Mouse (Mus musculus) forebrain, embryonic 12.5 days (tissue): Measurements from ENCODE around the gene Pml. TPM values are rescaled to one million over a fixed set of nuclear protein-coding genes. Genes with fewer than 3 reads are reported as not detected.
A peak's percentile ranks its signal among the peaks of the same experiment; 100 is the strongest.

ENCODE experiments used
- ATAC-seq: fragments of 200-750 bp; cut with Nextera tagmentation; 2 replicates; pipeline ENCODE4 v1.8.0; 2017; ENCODE audit warnings: moderate TSS enrichment; ENCODE audit not compliant: low FRiP score
- H3K27ac ChIP-seq: fragments of 300-500 bp; sonication (generic); 2 replicates; pipeline ENCODE4 v1.5.1; 2016; ENCODE audit warnings: mild to moderate bottlenecking
- H3K27me3 ChIP-seq: fragments of 300-500 bp; sonication (generic); 2 replicates; pipeline ENCODE4 v1.6.1; 2016; ENCODE audit warnings: mild to moderate bottlenecking
- H3K36me3 ChIP-seq: fragments of 300-500 bp; sonication (generic); replicated peaks from 2 replicates; pipeline ENCODE4 v1.6.1; 2016; ENCODE audit warnings: mild to moderate bottlenecking
- H3K4me1 ChIP-seq: fragments of 300-500 bp; sonication (generic); 2 replicates; pipeline ENCODE4 v1.6.1; 2016
- H3K4me2 ChIP-seq: fragments of 300-500 bp; sonication (generic); 2 replicates; pipeline ENCODE4 v1.6.1; 2016; ENCODE audit warnings: mild to moderate bottlenecking, moderate library complexity
- H3K4me3 ChIP-seq: fragments of 300-500 bp; sonication (generic); replicated peaks from 2 replicates; pipeline ENCODE4 v1.5.1; 2016; ENCODE audit warnings: mild to moderate bottlenecking
- H3K9ac ChIP-seq: fragments of 300-500 bp; sonication (generic); 2 replicates; pipeline ENCODE4 v1.6.1; 2016; ENCODE audit warnings: mild to moderate bottlenecking
- H3K9me3 ChIP-seq: fragments of 300-500 bp; sonication (generic); 2 replicates; pipeline ENCODE4 v1.6.1; 2016
- whole genome bisulfite sequencing: fragments of 180-500 bp; shearing (Covaris S2); methylation state at CpG from one replicate; pipeline ENCODE4 v1.1.7; 2016; 5-methylcytosine and 5-hydroxymethylcytosine counted together
- polyA plus RNA-seq: library from polyadenylated mRNA; unstranded; fragments of >200 nt; fragmentation: Nextera tagmentation; extraction: Ambion mirVana; gene quantifications from 2 replicates; pipeline ENCODE4 v1.2.1, GENCODE M21; 2016

The Pml gene
- polyA plus RNA-seq, 1 experiment from 2014 or later = 11.1 TPM

DNA sequence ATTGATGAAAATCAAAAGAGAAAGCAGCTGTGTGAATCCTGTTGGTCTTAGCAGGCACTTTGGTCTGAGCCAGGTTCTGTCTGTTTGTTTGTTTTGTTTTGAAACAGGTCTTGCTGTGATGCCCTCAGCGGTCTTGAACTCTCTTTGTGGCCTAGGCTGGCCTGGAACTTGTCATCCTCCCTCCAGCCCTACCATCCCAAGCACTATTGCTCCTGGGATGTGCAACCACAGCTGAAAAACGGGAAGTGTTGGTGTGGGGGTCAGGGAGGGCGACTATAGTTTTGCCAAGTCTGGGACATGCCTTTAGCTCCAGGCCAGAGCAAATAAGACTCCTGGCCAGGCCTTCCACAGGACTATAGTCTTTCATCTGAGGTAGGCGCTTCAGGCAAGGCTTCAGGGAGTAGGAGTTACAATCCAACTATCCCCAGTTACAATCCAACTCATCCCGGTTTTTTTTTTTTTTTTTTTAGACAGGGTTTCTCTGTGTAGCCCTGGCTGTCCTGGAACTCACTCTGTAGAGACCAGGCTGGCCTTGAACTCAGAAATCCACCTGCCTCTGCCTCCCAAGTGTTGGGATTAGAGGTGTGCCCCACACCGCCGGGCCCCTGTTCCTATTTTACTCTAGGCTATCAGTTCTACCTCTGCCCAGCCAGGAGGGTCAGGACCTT, 706 bp downstream of the Pml start:
- H3K4me3 ChIP-seq = peak overlapping the region; percentile 44
- no peaks in the 10 kb centered on the region for H3K9me3 ChIP-seq
- no peak overlapping the region for H3K27ac ChIP-seq
- no peak for ATAC-seq
- H3K27me3 ChIP-seq = no peaks in the 10 kb centered on the region
- H3K4me1 ChIP-seq = peaks cover 36% of the 10 kb centered on the region
- H3K36me3 ChIP-seq = no peaks in the 10 kb centered on the region
- WGBS = 50% methylated on average over 7 of the region's 7 CpGs
- peak overlapping the region; percentile 63 for H3K9ac ChIP-seq
- peak overlapping the region; percentile 67 for H3K4me2 ChIP-seq

DNA sequence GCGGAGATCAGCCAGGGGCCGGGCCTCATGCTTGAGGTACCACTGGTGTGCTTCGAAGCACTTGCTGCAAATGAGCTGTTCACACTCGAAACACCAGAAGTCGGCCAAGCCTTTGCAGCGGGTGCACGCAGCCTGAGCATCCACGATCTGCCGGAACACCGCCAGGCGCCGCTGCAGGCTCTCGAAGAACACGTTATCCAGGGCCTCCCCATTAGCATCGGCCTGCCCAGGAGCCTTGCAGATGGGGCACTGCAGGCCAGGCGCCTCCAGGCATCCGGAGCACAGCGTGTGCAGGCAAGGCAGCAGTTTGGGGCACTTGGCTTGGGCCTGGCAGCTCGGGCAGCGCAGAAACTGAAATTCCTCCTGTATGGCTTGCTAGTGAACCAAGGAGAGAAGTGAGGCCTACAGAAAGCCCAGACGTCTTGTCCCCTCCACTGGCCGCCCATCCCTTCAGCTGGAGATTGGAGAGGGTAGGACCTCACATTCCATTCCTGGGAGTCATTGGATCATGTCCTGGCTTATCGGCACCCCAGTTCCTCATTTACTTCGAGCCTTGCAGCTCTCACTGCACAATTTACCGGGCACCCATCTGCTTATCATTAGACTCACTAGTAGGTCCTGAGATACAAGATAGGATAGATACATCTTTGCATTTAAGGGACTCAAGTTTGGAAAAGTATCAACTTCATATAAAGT, 2.4 kb downstream of the Pml start:
- 15% methylated on average over 25 of the region's 25 CpGs for WGBS
- Histone ChIP-seq H3K36me3 (no peaks in the 10 kb centered on the region), H3K27ac (peak overlapping the region; percentile 50; the same call in 1 of the 2 replicates), H3K9me3 (no peaks in the 10 kb centered on the region), H3K4me2 (peak overlapping the region; percentile 47), H3K9ac (peak overlapping the region; percentile 50), H3K4me3 (peak overlapping the region; percentile 25), H3K27me3 (no peaks in the 10 kb centered on the region), H3K4me1 (peaks cover 37% of the 10 kb centered on the region)
- peak; percentile 83 for ATAC-seq

DNA sequence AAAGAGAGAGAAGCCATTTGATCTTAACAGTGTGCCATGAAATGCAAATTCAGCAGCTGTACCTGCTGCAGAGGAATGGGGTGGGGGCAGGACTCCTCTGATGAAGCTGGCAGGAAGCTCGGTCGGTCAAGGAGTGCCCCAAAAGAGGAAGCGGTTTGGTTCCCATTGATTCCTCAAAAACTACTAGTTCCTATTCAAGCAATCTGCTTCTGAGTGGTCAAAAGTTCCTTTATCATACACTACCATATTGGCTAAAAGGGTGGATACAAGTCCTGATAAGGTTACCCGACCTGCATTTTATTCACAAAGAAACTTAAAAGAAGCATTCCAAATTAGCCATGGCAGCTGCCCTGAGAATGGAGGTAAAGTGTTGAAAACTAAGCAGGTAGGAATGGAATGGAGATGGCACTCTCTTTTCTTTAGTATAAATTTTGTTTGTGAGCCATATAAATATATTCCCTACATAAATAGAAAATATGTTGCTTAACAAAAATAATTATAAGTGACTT, 3.4 kb downstream of the Pml start:
- H3K36me3 ChIP-seq = no peaks in the 10 kb centered on the region
- no peak overlapping the region for H3K9ac ChIP-seq
- no peak overlapping the region for H3K4me2 ChIP-seq
- H3K9me3 ChIP-seq = no peaks in the 10 kb centered on the region
- no peak overlapping the region for H3K4me3 ChIP-seq
- H3K27me3 ChIP-seq = no peaks in the 10 kb centered on the region
- ATAC-seq = no peak
- peaks cover 48% of the 10 kb centered on the region for H3K4me1 ChIP-seq
- 88% methylated on average over 4 of the region's 4 CpGs for WGBS
- H3K27ac ChIP-seq = no peak overlapping the region

DNA sequence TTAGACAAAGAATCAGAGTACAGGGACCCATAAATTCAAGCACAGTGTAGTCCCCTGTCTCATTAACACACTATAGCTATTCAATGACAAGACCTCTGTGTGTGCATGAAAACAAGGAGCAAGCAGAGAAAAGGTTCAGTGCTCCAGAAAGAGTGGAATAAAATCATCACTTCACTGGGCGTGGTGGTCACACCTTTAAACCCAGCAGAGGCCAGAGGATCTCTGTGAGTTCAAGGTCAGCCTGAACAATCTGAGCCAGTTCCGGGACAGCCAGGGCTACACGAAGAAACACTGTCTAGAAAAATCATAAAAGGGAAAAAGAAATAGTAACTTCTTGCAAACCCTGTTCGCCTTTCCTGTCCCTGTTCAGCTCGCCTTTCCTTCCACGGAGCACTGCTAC, 5.9 kb downstream of the Pml start:
- H3K4me2 ChIP-seq = no peak overlapping the region
- no peak overlapping the region for H3K4me3 ChIP-seq
- H3K9me3 ChIP-seq = no peaks in the 10 kb centered on the region
- no peak overlapping the region for H3K27ac ChIP-seq
- H3K36me3 ChIP-seq = no peaks in the 10 kb centered on the region
- WGBS = 93% methylated on average over 6 of the region's 6 CpGs
- peaks cover 34% of the 10 kb centered on the region for H3K4me1 ChIP-seq
- H3K9ac ChIP-seq = no peak overlapping the region
- H3K27me3 ChIP-seq = no peaks in the 10 kb centered on the region
- ATAC-seq = no peak

DNA sequence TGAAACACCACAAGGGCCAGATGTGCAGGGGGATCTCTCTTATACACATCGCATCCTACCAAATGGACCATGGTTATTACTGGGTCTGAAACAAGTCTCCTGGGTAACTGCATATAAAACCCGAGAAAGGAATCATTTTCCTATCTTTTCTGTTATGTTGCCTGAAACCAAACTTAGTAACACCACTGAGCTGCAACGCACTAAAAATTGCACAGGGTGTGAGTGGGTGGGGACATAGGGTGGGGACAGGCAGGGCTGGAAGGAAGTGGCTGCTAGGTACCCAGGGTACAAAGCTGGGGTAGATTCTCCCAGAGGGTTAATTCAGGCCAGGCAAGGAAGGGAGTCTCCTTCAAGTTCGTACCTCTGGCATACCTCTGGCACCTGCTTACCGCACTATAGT, 6.9 kb downstream of the Pml start:
- no peak for ATAC-seq
- Histone ChIP-seq H3K27me3 (no peaks in the 10 kb centered on the region), H3K9me3 (no peaks in the 10 kb centered on the region), H3K4me3 (no peak overlapping the region), H3K4me2 (no peak overlapping the region), H3K9ac (no peak overlapping the region), H3K27ac (no peak overlapping the region), H3K4me1 (peaks cover 31% of the 10 kb centered on the region), H3K36me3 (no peaks in the 10 kb centered on the region)
- 87% methylated on average over 5 of the region's 5 CpGs for WGBS

DNA sequence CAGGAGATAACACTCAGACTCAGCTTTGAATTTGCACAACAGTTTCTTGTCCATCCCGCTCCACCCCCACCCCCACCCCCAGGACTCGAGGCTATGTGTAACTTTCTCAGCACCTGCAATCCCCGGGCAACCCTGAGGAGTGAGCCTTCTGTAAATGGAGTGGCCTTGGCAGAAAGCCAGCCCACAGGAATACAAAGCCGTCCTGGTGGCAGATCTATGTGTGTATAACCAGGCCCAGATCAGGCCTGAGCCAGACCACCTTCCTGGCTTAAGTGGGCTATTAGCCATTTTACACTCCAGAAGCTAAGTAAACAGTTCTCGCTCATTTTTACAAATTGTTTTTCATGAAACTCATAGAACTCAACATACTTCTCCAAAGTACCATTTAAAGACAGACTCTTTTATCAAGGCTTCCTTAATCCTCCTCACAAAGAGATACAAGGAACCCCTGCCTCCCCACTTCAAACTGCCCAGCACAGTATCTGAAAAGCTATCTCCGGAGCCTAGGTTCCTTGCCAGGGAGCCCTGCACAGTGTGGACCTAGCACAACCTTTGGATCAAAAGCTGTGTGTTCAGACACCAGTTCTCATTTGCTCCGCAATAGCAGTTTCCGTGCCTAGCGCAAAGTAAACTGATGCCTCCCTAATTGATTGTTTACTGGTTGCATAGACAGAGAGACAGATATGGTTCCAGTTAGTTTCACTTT, 7.7 kb downstream of the Pml start:
- WGBS = 44% methylated on average over 9 of the region's 9 CpGs
- H3K36me3 ChIP-seq = no peaks in the 10 kb centered on the region
- H3K27ac ChIP-seq = peak overlapping the region; percentile 75
- H3K4me2 ChIP-seq = peak overlapping the region; percentile 4; the same call in 1 of the 2 replicates
- H3K4me3 ChIP-seq = no peak overlapping the region
- no peaks in the 10 kb centered on the region for H3K27me3 ChIP-seq
- H3K9me3 ChIP-seq = no peaks in the 10 kb centered on the region
- peak; percentile 82; the same call in 1 of the 2 replicates for ATAC-seq
- H3K4me1 ChIP-seq = peaks cover 24% of the 10 kb centered on the region
- H3K9ac ChIP-seq = no peak overlapping the region

DNA sequence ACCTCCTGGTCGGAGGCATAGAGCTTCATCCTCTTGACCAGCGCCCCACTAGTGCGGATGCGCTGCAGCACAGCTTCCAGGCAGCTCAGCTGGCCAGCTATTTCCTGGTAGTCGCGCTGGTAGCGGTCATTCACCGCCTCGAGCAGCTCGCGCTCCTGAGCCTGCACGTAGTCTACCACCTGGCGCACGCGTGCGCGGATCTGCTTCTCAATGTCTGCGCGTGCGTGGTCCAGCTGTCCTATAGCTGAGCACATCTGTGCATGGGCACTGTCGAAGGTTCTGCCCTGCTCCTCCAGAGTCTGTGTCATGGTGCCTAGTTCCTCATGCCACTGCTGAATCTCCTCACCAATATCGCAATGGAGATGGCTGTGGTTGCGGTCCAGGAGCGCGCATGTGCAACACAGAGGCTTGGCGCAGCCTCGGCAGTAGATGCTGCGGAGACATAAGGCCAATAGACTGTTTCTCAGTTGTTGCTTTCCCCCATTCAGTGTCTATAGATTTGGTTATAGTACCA, 15.0 kb downstream of the Pml start:
- no peak for ATAC-seq
- H3K27ac ChIP-seq = no peak overlapping the region
- no peak overlapping the region for H3K4me3 ChIP-seq
- no peaks in the 10 kb centered on the region for H3K27me3 ChIP-seq
- peaks cover 25% of the 10 kb centered on the region for H3K36me3 ChIP-seq
- WGBS = 95% methylated on average over 28 of the region's 28 CpGs
- no peak overlapping the region for H3K9ac ChIP-seq
- H3K4me2 ChIP-seq = no peak overlapping the region
- no peaks in the 10 kb centered on the region for H3K9me3 ChIP-seq
- H3K4me1 ChIP-seq = no peaks in the 10 kb centered on the region

DNA sequence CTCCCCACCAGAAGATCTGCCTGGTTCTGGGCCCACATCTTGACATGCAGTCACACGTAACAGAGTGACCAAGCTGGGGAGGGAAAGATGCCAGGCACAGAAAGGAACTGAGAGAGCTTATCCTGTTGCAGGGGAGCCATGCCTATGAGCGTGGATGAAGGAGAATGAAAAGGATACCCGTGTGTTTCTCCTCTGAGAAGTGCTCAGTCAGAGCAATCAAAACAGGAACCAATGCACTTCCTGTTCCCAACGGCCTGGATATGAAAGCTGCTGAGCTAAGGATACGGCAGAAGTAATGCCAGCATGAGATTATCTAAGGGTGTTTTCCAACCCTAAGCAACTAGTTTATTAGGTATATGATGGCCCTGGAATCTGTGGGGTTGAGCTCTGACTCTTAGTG, 17.2 kb downstream of the Pml start:
- no peaks in the 10 kb centered on the region for H3K4me1 ChIP-seq
- peaks cover 45% of the 10 kb centered on the region for H3K36me3 ChIP-seq
- no peaks in the 10 kb centered on the region for H3K27me3 ChIP-seq
- no peak overlapping the region for H3K4me3 ChIP-seq
- H3K9me3 ChIP-seq = no peaks in the 10 kb centered on the region
- no peak for ATAC-seq
- H3K27ac ChIP-seq = no peak overlapping the region
- H3K4me2 ChIP-seq = no peak overlapping the region
- WGBS = 72% methylated on average over 5 of the region's 5 CpGs
- no peak overlapping the region for H3K9ac ChIP-seq

DNA sequence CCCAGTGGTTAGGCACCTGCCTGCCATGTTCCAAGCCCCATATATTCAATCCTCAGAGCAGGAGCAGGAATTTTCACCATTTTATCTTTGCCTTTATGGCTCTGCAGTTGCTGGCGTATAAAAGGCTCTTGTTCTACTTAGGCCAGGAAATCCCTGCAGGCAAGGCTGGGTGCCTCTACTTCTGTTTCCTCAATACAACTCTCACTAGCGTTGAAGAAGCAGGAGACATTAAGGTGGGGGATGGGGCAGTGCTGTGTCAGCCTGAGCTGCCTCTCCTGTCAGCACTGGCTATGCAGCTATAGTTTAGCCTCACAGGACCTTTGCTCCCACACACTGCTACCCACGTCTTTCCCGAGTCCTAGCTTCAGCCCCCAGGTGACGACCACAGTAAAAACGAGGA, 17.8 kb downstream of the Pml start:
- H3K9me3 ChIP-seq = no peaks in the 10 kb centered on the region
- H3K27me3 ChIP-seq = no peaks in the 10 kb centered on the region
- no peak overlapping the region for H3K4me2 ChIP-seq
- H3K27ac ChIP-seq = no peak overlapping the region
- H3K9ac ChIP-seq = no peak overlapping the region
- no peak overlapping the region for H3K4me3 ChIP-seq
- H3K36me3 ChIP-seq = peaks cover 48% of the 10 kb centered on the region
- WGBS = 82% methylated on average over 6 of the region's 6 CpGs
- H3K4me1 ChIP-seq = no peaks in the 10 kb centered on the region
- no peak for ATAC-seq

DNA sequence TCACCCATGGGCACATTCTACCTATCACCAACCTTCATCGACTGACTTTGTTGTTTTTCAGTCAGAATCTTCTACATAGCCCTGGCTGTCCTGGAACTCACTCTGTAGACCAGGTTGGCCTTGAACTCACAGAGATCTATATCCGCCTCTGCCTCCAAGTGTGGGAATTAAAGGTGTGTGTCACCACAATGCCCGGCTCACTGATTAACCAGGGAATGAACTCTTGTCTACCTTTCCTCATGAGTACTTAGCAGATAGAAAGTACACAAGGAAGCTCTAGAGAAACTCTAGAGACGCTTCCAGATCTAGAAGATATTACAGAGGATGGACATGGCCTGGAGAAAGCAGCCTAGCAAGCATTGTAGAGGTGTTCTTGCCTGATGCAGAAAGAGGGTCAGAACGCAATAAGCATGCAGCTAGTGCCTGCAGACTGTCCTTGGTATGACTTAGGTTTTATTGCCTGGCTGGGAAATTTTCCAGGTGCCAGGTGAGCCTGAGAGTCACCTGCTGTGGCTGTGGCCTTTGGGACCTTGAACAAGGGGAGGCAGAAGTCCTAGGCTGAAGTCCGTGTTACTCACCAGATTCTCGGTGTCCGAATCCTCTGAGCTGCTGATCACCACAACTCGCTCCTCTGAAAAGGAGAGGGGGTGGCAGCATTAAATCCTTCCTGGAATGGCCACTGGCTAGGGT, 20.7 kb downstream of the Pml start:
- no peak for ATAC-seq

DNA sequence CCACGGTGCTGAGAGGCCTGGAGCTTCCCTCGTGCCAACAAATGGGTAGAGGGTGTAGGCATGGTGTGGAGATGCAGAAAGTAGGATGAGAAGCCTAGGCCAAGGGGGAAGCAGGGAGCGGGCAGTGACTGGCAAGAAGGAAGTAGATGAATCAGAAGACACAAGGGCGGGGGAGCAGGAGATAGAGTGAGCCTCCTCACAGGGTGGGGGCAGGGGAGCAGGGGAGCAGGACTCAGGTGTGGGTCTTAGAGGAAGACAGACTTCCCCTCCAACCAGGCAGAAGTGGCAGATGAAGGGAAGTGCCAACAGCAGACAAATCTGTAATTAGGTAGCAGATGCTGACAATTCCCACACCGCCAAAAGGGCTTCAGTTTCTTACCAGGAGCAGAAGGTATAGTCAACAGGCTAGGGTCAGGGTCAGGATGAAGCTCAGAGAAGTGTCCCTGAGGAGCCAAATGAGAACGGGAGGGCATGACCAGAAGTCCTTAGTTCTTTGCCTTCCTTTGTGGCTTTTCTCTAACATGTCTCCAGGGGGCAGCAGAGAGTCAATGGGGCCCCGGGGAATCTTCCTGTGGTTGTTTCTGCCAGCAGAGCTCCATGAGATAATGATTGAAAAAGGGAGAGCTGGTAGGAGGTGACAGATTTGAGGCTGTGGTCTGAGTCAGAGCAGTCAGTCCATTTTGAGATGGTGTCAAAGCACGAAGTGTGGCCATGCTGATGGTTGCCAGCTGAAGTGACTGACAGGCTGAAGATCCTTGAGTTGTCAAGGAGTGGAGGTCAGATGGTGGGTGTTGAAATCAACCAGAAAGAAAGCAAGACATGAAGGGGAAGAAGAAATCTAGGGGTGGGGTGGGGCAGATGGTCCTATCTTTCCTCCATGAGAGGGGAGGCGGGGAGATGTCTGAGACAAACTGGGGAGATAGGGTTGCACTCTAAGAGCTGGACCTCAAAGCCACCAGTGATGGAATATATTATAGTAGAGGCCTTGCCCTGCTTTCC, 23.4 kb downstream of the Pml start:
- H3K27me3 ChIP-seq = no peaks in the 10 kb centered on the region
- H3K9me3 ChIP-seq = no peaks in the 10 kb centered on the region
- no peak overlapping the region for H3K9ac ChIP-seq
- ATAC-seq = no peak
- no peak overlapping the region for H3K27ac ChIP-seq
- no peaks in the 10 kb centered on the region for H3K4me1 ChIP-seq
- H3K36me3 ChIP-seq = peaks cover 38% of the 10 kb centered on the region
- no peak overlapping the region for H3K4me3 ChIP-seq
- H3K4me2 ChIP-seq = no peak overlapping the region
- 70% methylated on average over 9 of the region's 9 CpGs for WGBS

More for the DNA sequence above, 20.7 kb downstream of the Pml start:
- Histone ChIP-seq H3K9ac (no peak overlapping the region), H3K9me3 (no peaks in the 10 kb centered on the region), H3K27me3 (no peaks in the 10 kb centered on the region), H3K36me3 (peaks cover 39% of the 10 kb centered on the region), H3K4me2 (no peak overlapping the region), H3K27ac (no peak overlapping the region), H3K4me1 (no peaks in the 10 kb centered on the region), H3K4me3 (no peak overlapping the region)
- WGBS = 94% methylated on average over 9 of the region's 9 CpGs
